Mouse (Mus musculus): Measurements from ENCODE around the gene Gm49403. TPM values are rescaled to one million over a fixed set of nuclear protein-coding genes. Genes with fewer than 3 reads are reported as not detected.
"Not testable (repeated sequence)": the region's sequence is repeated elsewhere in the genome, so short reads cannot be mapped to it uniquely, and the experiment has no call there.

Gene Gm49403
- polyA plus RNA-seq, 1 experiment = not detected

DNA sequence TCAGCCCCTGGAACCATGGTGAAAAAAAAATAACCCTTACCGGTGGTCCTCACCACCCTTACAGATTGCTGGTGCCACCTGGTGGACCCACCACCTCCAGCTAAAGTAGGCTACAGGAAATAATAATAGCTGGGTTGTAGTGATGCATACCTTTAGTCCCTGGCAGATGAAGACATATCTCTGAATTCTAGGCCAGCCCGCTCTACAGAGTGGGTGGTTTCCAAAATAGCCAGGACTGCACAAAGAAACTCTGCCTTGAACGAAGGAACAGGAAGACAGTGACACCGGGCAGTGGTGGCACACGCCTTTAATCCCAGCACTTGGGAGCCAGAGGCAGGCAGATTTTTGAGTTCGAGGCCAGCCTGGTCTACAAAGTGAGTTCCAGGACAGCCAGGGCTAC lies 19.5 kb upstream of the Gm49403 start:
- Histone ChIP-seq H3K9me3 (replicated peaks; ENCODE audit: control insufficient read depth, insufficient read depth, low read length, poor library complexity, severe bottlenecking) (no peaks in the 10 kb centered on the region), H3K9ac (ENCODE audit: low read depth, poor library complexity, severe bottlenecking) (no peak overlapping the region), H3K27me3 (ENCODE audit: control insufficient read depth, insufficient read depth, low read length, poor library complexity, severe bottlenecking) (no peaks in the 10 kb centered on the region), H3K27ac (ENCODE audit: insufficient read depth, low read length) (no peak overlapping the region), H3K4me1 (ENCODE audit: control insufficient read depth, insufficient read depth, low read length) (no peaks in the 10 kb centered on the region), H3K36me3 (ENCODE audit: control insufficient read depth, insufficient read depth, low read length, poor library complexity, severe bottlenecking) (no peaks in the 10 kb centered on the region), H3K4me3 (ENCODE audit: low read depth, low read length) (no peak overlapping the region)
- TF ChIP-seq POLR2A (IDR thresholded peaks at IDR 0.05; ENCODE audit: insufficient read depth, low read length) = no peak
- TF ChIP-seq CTCF (IDR thresholded peaks at IDR 0.05; ENCODE audit: low read depth, low read length) = no peak
- no peak for TF ChIP-seq EP300 (IDR thresholded peaks at IDR 0.05; ENCODE audit: insufficient read depth, low read depth, low read length)

DNA sequence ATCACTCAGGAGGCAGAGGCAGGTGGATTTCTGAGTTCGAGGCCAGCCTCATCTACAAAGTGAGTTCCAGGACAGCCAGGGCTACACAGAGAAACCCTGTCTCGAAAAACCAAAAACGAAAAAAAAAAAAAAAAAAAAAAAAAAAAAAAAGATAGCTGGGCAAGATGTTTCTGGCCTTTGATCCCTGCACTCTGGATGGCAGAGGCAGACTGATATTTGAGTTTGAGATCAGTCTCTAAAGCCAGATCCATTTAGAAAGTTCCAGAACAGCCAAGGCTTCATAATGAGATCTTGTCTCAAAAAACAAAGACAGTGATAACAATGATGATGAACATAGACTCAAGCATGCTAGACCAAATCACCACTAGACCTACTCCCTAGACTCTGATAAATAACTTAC lies 13.3 kb upstream of the Gm49403 start:
- peaks cover 25% of the 10 kb centered on the region for H3K36me3 ChIP-seq (ENCODE audit: control insufficient read depth, insufficient read depth, low read length, poor library complexity, severe bottlenecking)
- peak overlapping the region; percentile 78 for H3K9ac ChIP-seq (ENCODE audit: low read depth, poor library complexity, severe bottlenecking)
- H3K9me3 ChIP-seq (replicated peaks; ENCODE audit: control insufficient read depth, insufficient read depth, low read length, poor library complexity, severe bottlenecking); H3K4me1 ChIP-seq (ENCODE audit: control insufficient read depth, insufficient read depth, low read length); H3K4me3 ChIP-seq (ENCODE audit: low read depth, low read length); H3K27ac ChIP-seq (ENCODE audit: insufficient read depth, low read length); H3K27me3 ChIP-seq (ENCODE audit: control insufficient read depth, insufficient read depth, low read length, poor library complexity, severe bottlenecking): not testable (repeated sequence)

DNA sequence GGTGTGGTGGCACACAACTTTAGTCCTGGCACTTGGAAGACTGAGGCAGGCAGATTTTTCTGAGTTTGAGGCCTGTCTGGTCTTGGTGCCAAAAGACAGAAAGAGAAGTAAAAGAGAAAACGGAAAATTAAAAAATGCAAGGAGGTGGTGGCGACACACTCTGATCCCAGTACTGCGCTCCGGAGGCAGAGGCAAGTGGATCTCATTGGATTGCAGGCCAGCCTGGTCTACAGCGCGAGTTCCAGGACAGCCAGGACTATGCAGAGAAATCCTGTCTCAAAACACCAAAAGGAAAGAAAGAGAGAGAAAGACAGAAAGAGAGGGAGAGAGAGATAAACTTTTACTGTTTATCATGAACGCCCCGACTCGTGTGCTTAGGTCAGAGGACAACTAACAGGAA lies 12.9 kb upstream of the Gm49403 start:
- Histone ChIP-seq H3K9me3 (replicated peaks; ENCODE audit: control insufficient read depth, insufficient read depth, low read length, poor library complexity, severe bottlenecking) (no peaks in the 10 kb centered on the region), H3K27ac (ENCODE audit: insufficient read depth, low read length) (peak overlapping the region; percentile 86)

DNA sequence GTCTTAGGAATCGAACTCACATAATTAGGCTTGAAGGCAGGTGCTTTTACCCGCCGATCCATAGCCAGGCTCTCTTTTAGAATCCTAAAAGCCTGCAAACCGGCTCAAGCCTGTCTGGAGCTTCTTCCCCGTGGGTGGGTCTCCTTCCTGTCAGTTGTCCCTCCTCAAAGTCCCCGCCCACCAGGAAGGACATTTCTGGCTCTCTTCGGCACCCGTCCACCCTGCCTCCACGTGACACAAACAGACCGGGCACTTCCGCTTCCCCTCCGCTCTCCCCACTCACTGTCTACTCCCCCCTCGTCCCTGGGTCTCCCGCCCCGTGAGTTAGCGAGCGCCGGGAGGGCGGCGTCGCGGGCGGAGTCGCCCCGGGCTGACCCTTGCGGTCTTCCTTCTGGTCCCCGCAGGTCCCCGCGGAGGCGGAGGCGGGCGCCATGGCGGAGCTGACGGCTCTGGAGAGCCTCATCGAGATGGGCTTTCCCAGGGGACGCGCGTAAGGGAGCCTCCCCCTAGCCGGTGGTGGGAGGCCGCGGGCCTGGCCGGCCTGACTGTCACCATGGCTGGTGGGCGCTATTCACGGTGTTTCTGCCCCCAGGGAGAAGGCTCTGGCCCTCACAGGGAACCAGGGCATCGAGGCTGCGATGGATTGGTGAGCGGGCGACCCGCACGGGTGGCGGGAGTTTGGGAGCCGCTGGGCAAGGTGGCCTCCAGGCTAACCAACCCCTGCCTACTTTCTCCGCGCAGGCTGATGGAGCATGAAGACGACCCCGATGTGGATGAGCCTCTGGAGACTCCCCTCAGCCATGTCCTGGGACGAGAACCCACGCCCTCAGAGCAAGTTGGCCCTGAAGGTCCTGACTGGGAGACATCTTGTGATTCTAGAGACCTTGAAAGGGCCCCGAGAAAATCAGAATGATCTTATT lies 12.2 kb upstream of the Gm49403 start, which contains the start of gene Ubxn1:
TSS of gene Ubxn1 (plus strand) at position 230 of the 920 bp plus-strand sequence.
- peak within 1 kb of the TSS; percentile 86 for H3K27ac ChIP-seq (ENCODE audit: insufficient read depth, low read length)
- TF ChIP-seq EP300 (IDR thresholded peaks at IDR 0.05; ENCODE audit: insufficient read depth, low read depth, low read length) (peak; percentile 73), CTCF (IDR thresholded peaks at IDR 0.05; ENCODE audit: low read depth, low read length) (no peak)
- no peaks in the 10 kb centered on the region for H3K9me3 ChIP-seq (replicated peaks; ENCODE audit: control insufficient read depth, insufficient read depth, low read length, poor library complexity, severe bottlenecking)
- peaks cover 30% of the 10 kb centered on the region for H3K36me3 ChIP-seq (ENCODE audit: control insufficient read depth, insufficient read depth, low read length, poor library complexity, severe bottlenecking)
- no peaks in the 10 kb centered on the region for H3K27me3 ChIP-seq (ENCODE audit: control insufficient read depth, insufficient read depth, low read length, poor library complexity, severe bottlenecking)
- peak within 1 kb of the TSS; percentile 91 for H3K9ac ChIP-seq (ENCODE audit: low read depth, poor library complexity, severe bottlenecking)
- no peaks in the 10 kb centered on the region for H3K4me1 ChIP-seq (ENCODE audit: control insufficient read depth, insufficient read depth, low read length)
- H3K4me3 ChIP-seq (ENCODE audit: low read depth, low read length) = peak within 1 kb of the TSS; percentile 89

More for the DNA sequence above, 12.9 kb upstream of the Gm49403 start:
- Histone ChIP-seq H3K4me1 (ENCODE audit: control insufficient read depth, insufficient read depth, low read length) (no peaks in the 10 kb centered on the region), H3K9ac (ENCODE audit: low read depth, poor library complexity, severe bottlenecking) (peak overlapping the region; percentile 78), H3K36me3 (ENCODE audit: control insufficient read depth, insufficient read depth, low read length, poor library complexity, severe bottlenecking) (peaks cover 27% of the 10 kb centered on the region), H3K4me3 (ENCODE audit: low read depth, low read length) (peak overlapping the region; percentile 74), H3K27me3 (ENCODE audit: control insufficient read depth, insufficient read depth, low read length, poor library complexity, severe bottlenecking) (no peaks in the 10 kb centered on the region)
- TF ChIP-seq CTCF (IDR thresholded peaks at IDR 0.05; ENCODE audit: low read depth, low read length) (no peak), POLR2A (IDR thresholded peaks at IDR 0.05; ENCODE audit: insufficient read depth, low read length) (no peak), EP300 (IDR thresholded peaks at IDR 0.05; ENCODE audit: insufficient read depth, low read depth, low read length) (no peak)

DNA sequence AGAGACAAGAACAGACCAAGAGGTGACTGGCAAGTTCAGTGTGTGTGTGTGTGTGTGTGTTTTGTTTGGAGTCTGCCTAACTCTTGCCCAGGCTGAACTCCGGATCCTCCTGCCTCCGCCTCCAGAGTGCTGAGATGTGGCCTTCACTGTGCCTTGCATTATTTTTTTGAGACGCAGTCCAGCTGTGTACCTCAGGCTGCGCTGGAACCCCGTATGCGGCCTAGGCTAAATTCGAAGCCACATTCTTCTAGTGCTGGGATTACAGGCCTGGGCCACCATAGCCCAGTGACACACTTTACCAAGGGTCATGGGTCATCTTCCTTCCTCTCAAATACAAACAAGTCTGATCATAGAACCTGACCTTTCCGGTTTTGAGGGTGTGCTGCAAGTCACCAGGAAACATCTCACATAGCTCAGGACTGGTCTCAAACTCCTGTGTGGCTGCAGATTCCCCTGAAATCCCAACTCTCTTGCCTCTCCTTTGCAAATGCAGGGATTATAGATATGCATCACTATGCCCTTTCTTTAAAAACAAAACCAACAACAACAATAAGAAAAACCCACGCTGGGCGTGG lies 11.4 kb upstream of the Gm49403 start:
- Histone ChIP-seq H3K27ac (ENCODE audit: insufficient read depth, low read length) (peak overlapping the region; percentile 32), H3K4me3 (ENCODE audit: low read depth, low read length) (peak overlapping the region; percentile 89), H3K4me1 (ENCODE audit: control insufficient read depth, insufficient read depth, low read length) (no peaks in the 10 kb centered on the region), H3K36me3 (ENCODE audit: control insufficient read depth, insufficient read depth, low read length, poor library complexity, severe bottlenecking) (peaks cover 33% of the 10 kb centered on the region), H3K9ac (ENCODE audit: low read depth, poor library complexity, severe bottlenecking) (peak overlapping the region; percentile 91), H3K9me3 (replicated peaks; ENCODE audit: control insufficient read depth, insufficient read depth, low read length, poor library complexity, severe bottlenecking) (no peaks in the 10 kb centered on the region), H3K27me3 (ENCODE audit: control insufficient read depth, insufficient read depth, low read length, poor library complexity, severe bottlenecking) (no peaks in the 10 kb centered on the region)
- TF ChIP-seq EP300 (IDR thresholded peaks at IDR 0.05; ENCODE audit: insufficient read depth, low read depth, low read length) (no peak), CTCF (IDR thresholded peaks at IDR 0.05; ENCODE audit: low read depth, low read length) (no peak), POLR2A (IDR thresholded peaks at IDR 0.05; ENCODE audit: insufficient read depth, low read length) (no peak)

DNA sequence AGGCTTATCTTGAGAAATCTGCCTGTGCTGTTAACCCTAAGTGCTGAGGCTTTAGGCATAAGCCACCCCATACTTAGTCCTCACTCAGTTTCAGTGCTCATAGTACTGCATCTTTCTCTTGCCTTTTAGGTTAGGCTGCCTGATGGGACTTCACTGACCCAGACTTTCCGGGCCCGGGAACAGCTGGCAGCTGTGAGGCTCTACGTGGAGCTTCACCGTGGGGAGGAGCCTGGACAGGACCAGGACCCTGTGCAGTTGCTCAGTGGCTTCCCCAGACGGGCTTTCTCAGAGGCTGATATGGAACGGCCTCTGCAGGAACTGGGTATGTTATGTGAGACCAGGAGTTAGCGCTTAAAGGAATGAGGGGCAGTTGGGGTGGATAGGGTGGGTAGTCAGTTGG lies 8.7 kb upstream of the Gm49403 start:
- Histone ChIP-seq H3K27ac (ENCODE audit: insufficient read depth, low read length) (no peak overlapping the region), H3K9me3 (replicated peaks; ENCODE audit: control insufficient read depth, insufficient read depth, low read length, poor library complexity, severe bottlenecking) (no peaks in the 10 kb centered on the region), H3K4me3 (ENCODE audit: low read depth, low read length) (no peak overlapping the region), H3K4me1 (ENCODE audit: control insufficient read depth, insufficient read depth, low read length) (no peaks in the 10 kb centered on the region), H3K27me3 (ENCODE audit: control insufficient read depth, insufficient read depth, low read length, poor library complexity, severe bottlenecking) (no peaks in the 10 kb centered on the region), H3K36me3 (ENCODE audit: control insufficient read depth, insufficient read depth, low read length, poor library complexity, severe bottlenecking) (peaks cover 35% of the 10 kb centered on the region), H3K9ac (ENCODE audit: low read depth, poor library complexity, severe bottlenecking) (no peak overlapping the region)
- no peak for TF ChIP-seq CTCF (IDR thresholded peaks at IDR 0.05; ENCODE audit: low read depth, low read length)
- TF ChIP-seq EP300 (IDR thresholded peaks at IDR 0.05; ENCODE audit: insufficient read depth, low read depth, low read length) = no peak
- no peak for TF ChIP-seq POLR2A (IDR thresholded peaks at IDR 0.05; ENCODE audit: insufficient read depth, low read length)
